20 mouse cellular contexts compared by ENCODE assay signal in the genomic region with DNA sequence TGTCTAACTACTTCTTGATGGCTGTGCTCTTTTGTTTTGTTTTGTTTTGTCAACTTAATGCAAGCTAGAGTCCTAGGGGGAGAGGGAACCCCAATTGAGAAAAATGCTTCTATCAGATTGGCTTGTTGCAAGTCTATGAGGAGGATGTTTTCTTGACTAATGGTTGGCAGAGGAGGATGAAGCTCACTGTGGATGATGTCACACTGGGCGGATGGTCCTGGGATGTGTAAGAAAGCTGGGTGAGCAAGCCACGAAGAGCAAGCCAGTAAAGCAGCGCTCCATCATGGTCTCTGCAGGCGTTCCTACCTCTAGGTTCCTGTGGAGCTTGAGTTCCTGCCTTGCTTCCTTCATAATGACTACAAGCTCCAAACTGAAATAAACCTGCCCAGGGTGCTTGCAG. TPM values are rescaled to one million over a fixed set of nuclear protein-coding genes. Genes with fewer than 3 reads are reported as not detected.
DNase-seq lines count a peak whose midpoint lies in the region; ATAC-seq and TF ChIP-seq lines count a peak whose summit lies in the region.
"Had no signal": no experiment of that assay in that cellular context is flagged by ENCODE, and none has a peak within 500 bp of the region (broad histone marks: within the 10 kb centered on the region; RNA-seq: fewer than 3 reads in every experiment).

No protein-coding gene starts in this region.

- peak; percentile 65 for DNase-seq in midbrain, embryonic 11.5 days (ENCODE audit: low spot score, missing footprints)
- peak; percentile 54 for DNase-seq in NIH3T3 (ENCODE audit: low read depth)
- no peak for DNase-seq in hindbrain, postnatal 0 days (ENCODE audit: low spot score)
- no peak for DNase-seq in lung, adult 2 months
- DNase-seq: adrenal gland, adult 2 months; cerebellum, adult 9-10 months; kidney, adult 8-10 months; liver, embryonic 13.5 days; right cerebral cortex, postnatal 4 days had no signal

- H3K36me3 ChIP-seq in midbrain, embryonic 11.5 days (ENCODE audit: control insufficient read depth, insufficient read depth, low read length) = no peaks in the 10 kb centered on the region
- H3K36me3 ChIP-seq in midbrain, embryonic 15.5 days (replicated peaks) = no peaks in the 10 kb centered on the region
- H3K36me3 ChIP-seq in hindbrain, postnatal 0 days (ENCODE audit: insufficient read depth, low read length) = no peaks in the 10 kb centered on the region
- H3K36me3 ChIP-seq in kidney, embryonic 16.5 days (ENCODE audit: insufficient read depth, low read length) = no peaks in the 10 kb centered on the region
- H3K36me3 ChIP-seq: embryonic facial prominence, embryonic 12.5 days; forebrain, embryonic 15.5 days; hindbrain, embryonic 13.5 days; limb, embryonic 12.5 days; liver, embryonic 13.5 days; lung, embryonic 15.5 days; midbrain, embryonic 10.5 days had no signal

- no peaks in the 10 kb centered on the region for H3K4me1 ChIP-seq in midbrain, embryonic 11.5 days (ENCODE audit: control insufficient read depth, insufficient read depth, low read length)
- no peaks in the 10 kb centered on the region for H3K4me1 ChIP-seq in midbrain, embryonic 15.5 days
- H3K4me1 ChIP-seq in hindbrain, postnatal 0 days (ENCODE audit: insufficient read depth, low read length) = no peaks in the 10 kb centered on the region
- H3K4me1 ChIP-seq in kidney, embryonic 16.5 days (ENCODE audit: insufficient read depth, low read length) = peaks cover 17% of the 10 kb centered on the region
- H3K4me1 ChIP-seq in lung, adult 2 months (ENCODE audit: control insufficient read depth, insufficient read depth, low read length) = no peaks in the 10 kb centered on the region

- H3K4me3 ChIP-seq in midbrain, embryonic 11.5 days (ENCODE audit: low read depth, low read length) = no peak overlapping the region
- H3K4me3 ChIP-seq in midbrain, embryonic 15.5 days = no peak overlapping the region
- H3K4me3 ChIP-seq in hindbrain, postnatal 0 days (ENCODE audit: low read length) = no peak overlapping the region
- no peak overlapping the region for H3K4me3 ChIP-seq in kidney, embryonic 16.5 days (ENCODE audit: low read length)
- H3K4me3 ChIP-seq in lung, adult 2 months (replicated peaks; ENCODE audit: extremely low read depth, low read depth, low read length) = no peak overlapping the region
- H3K4me3 ChIP-seq: embryonic facial prominence, embryonic 12.5 days; forebrain, embryonic 15.5 days; hindbrain, embryonic 13.5 days; limb, embryonic 12.5 days; liver, embryonic 13.5 days; lung, embryonic 15.5 days; midbrain, embryonic 10.5 days had no signal

- no peak for TF ChIP-seq CTCF in hindbrain, postnatal 0 days (IDR thresholded peaks at IDR 0.05; ENCODE audit: low read depth)
- TF ChIP-seq CTCF in lung, adult 2 months (IDR thresholded peaks at IDR 0.05; ENCODE audit: insufficient read depth, low read length) = no peak

- no peaks in the 10 kb centered on the region for H3K27me3 ChIP-seq in midbrain, embryonic 11.5 days (ENCODE audit: control insufficient read depth, insufficient read depth, low read length)
- no peaks in the 10 kb centered on the region for H3K27me3 ChIP-seq in midbrain, embryonic 15.5 days (replicated peaks)
- H3K27me3 ChIP-seq in hindbrain, postnatal 0 days (ENCODE audit: insufficient read depth, low read length) = no peaks in the 10 kb centered on the region
- H3K27me3 ChIP-seq in kidney, embryonic 16.5 days (ENCODE audit: insufficient read depth, low read length) = no peaks in the 10 kb centered on the region
- H3K27me3 ChIP-seq: embryonic facial prominence, embryonic 12.5 days; forebrain, embryonic 15.5 days; hindbrain, embryonic 13.5 days; limb, embryonic 12.5 days; liver, embryonic 13.5 days; lung, embryonic 15.5 days had no signal

- TF ChIP-seq POLR2A in lung, adult 2 months (IDR thresholded peaks at IDR 0.05; ENCODE audit: borderline replicate concordance, extremely low read depth, low read depth, low read length) = no peak

- no peaks in the 10 kb centered on the region for H3K9me3 ChIP-seq in midbrain, embryonic 11.5 days (ENCODE audit: control insufficient read depth, low read length)
- H3K9me3 ChIP-seq in midbrain, embryonic 15.5 days = no peaks in the 10 kb centered on the region
- H3K9me3 ChIP-seq in hindbrain, postnatal 0 days (ENCODE audit: low read length) = no peaks in the 10 kb centered on the region
- no peaks in the 10 kb centered on the region for H3K9me3 ChIP-seq in kidney, embryonic 16.5 days (ENCODE audit: low read length)
- H3K9me3 ChIP-seq: embryonic facial prominence, embryonic 12.5 days; forebrain, embryonic 15.5 days; hindbrain, embryonic 13.5 days; limb, embryonic 12.5 days; liver, embryonic 13.5 days; lung, embryonic 15.5 days; midbrain, embryonic 10.5 days had no signal

- ATAC-seq in midbrain, embryonic 11.5 days (ENCODE audit: low FRiP score) = no peak
- no peak for ATAC-seq in midbrain, embryonic 15.5 days (replicated peaks)
- 0 out of 2 replicates have a peak, but pooled peaks have one; percentile 7 for ATAC-seq in granulocyte monocyte progenitor cell, adult 5-6 weeks (replicated peaks; ENCODE audit: poor library complexity, severe bottlenecking)
- no peak for ATAC-seq in hindbrain, postnatal 0 days
- ATAC-seq in kidney, embryonic 16.5 days (ENCODE audit: low FRiP score, low TSS enrichment) = no peak
- ATAC-seq: forebrain, embryonic 15.5 days had no signal

- WGBS in midbrain, embryonic 11.5 days = 77% methylated on average over 4 of the region's 4 CpGs
- WGBS in midbrain, embryonic 15.5 days = 86% methylated on average over 4 of the region's 4 CpGs
- 79% methylated on average over 4 of the region's 4 CpGs for WGBS in hindbrain, postnatal 0 days
- WGBS in kidney, embryonic 16.5 days = 83% methylated on average over 4 of the region's 4 CpGs
- 86% methylated on average over 4 of the region's 4 CpGs for WGBS in lung, adult 2 months

- H3K9ac ChIP-seq in midbrain, embryonic 11.5 days (ENCODE audit: low read length) = no peak overlapping the region
- no peak overlapping the region for H3K9ac ChIP-seq in midbrain, embryonic 15.5 days
- H3K9ac ChIP-seq in hindbrain, postnatal 0 days (replicated peaks; ENCODE audit: low read length) = no peak overlapping the region
- H3K9ac ChIP-seq in kidney, embryonic 16.5 days (replicated peaks; ENCODE audit: low read length) = no peak overlapping the region
- H3K9ac ChIP-seq: embryonic facial prominence, embryonic 12.5 days; forebrain, embryonic 15.5 days; hindbrain, embryonic 13.5 days; limb, embryonic 12.5 days; liver, embryonic 13.5 days; lung, embryonic 15.5 days had no signal

- no peak overlapping the region for H3K4me2 ChIP-seq in midbrain, embryonic 11.5 days
- H3K4me2 ChIP-seq in midbrain, embryonic 15.5 days = no peak overlapping the region
- H3K4me2 ChIP-seq in hindbrain, postnatal 0 days (ENCODE audit: low read depth, low read length) = no peak overlapping the region
- no peak overlapping the region for H3K4me2 ChIP-seq in kidney, embryonic 16.5 days (replicated peaks; ENCODE audit: low read depth, low read length)
- H3K4me2 ChIP-seq: embryonic facial prominence, embryonic 12.5 days; forebrain, embryonic 15.5 days; heart, embryonic 11.5 days; hindbrain, embryonic 13.5 days; liver, embryonic 13.5 days; lung, embryonic 15.5 days had no signal

- H3K27ac ChIP-seq in midbrain, embryonic 11.5 days (ENCODE audit: low read depth, low read length) = no peak overlapping the region
- H3K27ac ChIP-seq in midbrain, embryonic 15.5 days = no peak overlapping the region
- H3K27ac ChIP-seq in hindbrain, postnatal 0 days = no peak overlapping the region
- H3K27ac ChIP-seq in kidney, embryonic 16.5 days (ENCODE audit: low read length) = no peak overlapping the region
- H3K27ac ChIP-seq: forebrain, embryonic 15.5 days; hindbrain, embryonic 13.5 days; limb, embryonic 12.5 days; liver, embryonic 13.5 days; lung, embryonic 15.5 days; stomach, postnatal 0 days had no signal

RNA-seq across cellular contexts. Expression of a gene that starts 25.4 kb away (rescaled TPM):
- polyA plus RNA-seq in midbrain, embryonic 11.5 days (2014; fragmentation: Nextera tagmentation; extraction: Ambion mirVana) = 32.1 and 34.0 TPM in 2 replicates
- 62.4 and 70.7 TPM in 2 replicates for polyA plus RNA-seq in midbrain, embryonic 15.5 days (2015; fragmentation: Nextera tagmentation; extraction: Ambion mirVana)
- 88.6 and 93.7 TPM in 2 replicates for total RNA-seq in granulocyte monocyte progenitor cell, adult 5-6 weeks (2014; fragmentation: Nextera tagmentation)
- total RNA-seq in granulocyte monocyte progenitor cell, adult 5-6 weeks (2017) = 39.2 and 39.3 TPM in 2 replicates
- 58.7 and 60.5 TPM in 2 replicates for total RNA-seq in hindbrain, postnatal 0 days (2014; rRNA removed)
- 22.8 and 25.8 TPM in 2 replicates for polyA plus RNA-seq in hindbrain, postnatal 0 days (2015; fragmentation: Nextera tagmentation; extraction: Ambion mirVana)
- 29.2 and 34.9 TPM in 2 replicates for polyA plus RNA-seq in kidney, embryonic 16.5 days (2015; fragmentation: Nextera tagmentation; extraction: Ambion mirVana)
- polyA plus RNA-seq in lung, adult 2 months (2012; rRNA removed) = 10.7 and 16.2 TPM in 2 replicates

Comparison
In these comparisons a context has a peak if more than half of its experiments do, and no peak if none do; other contexts are left out.
1. DNase-seq: peak in midbrain, embryonic 11.5 days (single experiment) and NIH3T3 (single experiment); none in hindbrain, postnatal 0 days (single experiment) and lung, adult 2 months (single experiment).